Mouse (Mus musculus): ENCODE measurements around the gene Nop16. TPM values are rescaled to one million over a fixed set of nuclear protein-coding genes. Genes with fewer than 3 reads are reported as not detected.

Gene Nop16
- polyA plus RNA-seq, 1 experiment: 51.1 TPM

GRCm38 (mm10) chr13:54602639-54603111 lies 12.8 kb upstream of the Nop16 start:
- Histone ChIP-seq H3K36me3 (ENCODE audit: control insufficient read depth, insufficient read depth) (no peaks in the 10 kb centered on the region), H3K4me2 (ENCODE audit: low read depth) (no peak overlapping the region), H3K27me3 (ENCODE audit: control insufficient read depth, insufficient read depth, insufficient read length) (no peaks in the 10 kb centered on the region), H3K4me3 (no peak overlapping the region), H3ac (ENCODE audit: control insufficient read depth, insufficient read length) (no peak overlapping the region), H3K79me2 (ENCODE audit: control insufficient read depth, insufficient read depth) (no peaks in the 10 kb centered on the region)
- TF ChIP-seq TCF3 (IDR thresholded peaks at IDR 0.05; ENCODE audit: insufficient read length, low read depth) (no peak), USF1 (IDR thresholded peaks at IDR 0.05; ENCODE audit: low read depth) (no peak), E2F4 (IDR thresholded peaks at IDR 0.05; ENCODE audit: insufficient read depth) (no peak), TCF12 (IDR thresholded peaks at IDR 0.05; ENCODE audit: insufficient read depth, poor library complexity, severe bottlenecking) (no peak), MYOD1 (IDR thresholded peaks at IDR 0.05; ENCODE audit: control insufficient read depth in 1 of 3, insufficient read length in 2 of 3, low read depth in 2 of 3) (no peak), SRF (IDR thresholded peaks at IDR 0.05; ENCODE audit: control insufficient read depth, insufficient read length, low read depth) (no peak), MYOG (IDR thresholded peaks at IDR 0.05; ENCODE audit: control insufficient read depth in 1 of 3, insufficient read depth in 1 of 3, insufficient read length in 2 of 3, low read depth in 2 of 3) (no peak), POLR2A (IDR thresholded peaks at IDR 0.05; ENCODE audit: insufficient read length, low read depth) (no peak), REST (IDR thresholded peaks at IDR 0.05; ENCODE audit: insufficient read depth, insufficient read length) (no peak), POLR2AphosphoS2 (IDR thresholded peaks at IDR 0.05; ENCODE audit: insufficient read length, low read depth) (no peak), MAX (IDR thresholded peaks at IDR 0.05; ENCODE audit: low read depth) (no peak), CEBPB (IDR thresholded peaks at IDR 0.05; ENCODE audit: insufficient read depth, poor library complexity, severe bottlenecking) (no peak)

GRCm38 (mm10) chr13:54598622-54599143 lies 8.8 kb upstream of the Nop16 start:
- Histone ChIP-seq H3K27me3 (ENCODE audit: control insufficient read depth, insufficient read depth, insufficient read length) (no peaks in the 10 kb centered on the region), H3K4me2 (ENCODE audit: low read depth) (no peak overlapping the region), H3K36me3 (ENCODE audit: control insufficient read depth, insufficient read depth) (peaks cover 4% of the 10 kb centered on the region), H3ac (ENCODE audit: control insufficient read depth, insufficient read length) (no peak overlapping the region), H3K79me2 (ENCODE audit: control insufficient read depth, insufficient read depth) (no peaks in the 10 kb centered on the region), H3K4me3 (no peak overlapping the region)
- TF ChIP-seq USF1 (IDR thresholded peaks at IDR 0.05; ENCODE audit: low read depth) (no peak), E2F4 (IDR thresholded peaks at IDR 0.05; ENCODE audit: insufficient read depth) (no peak), CEBPB (IDR thresholded peaks at IDR 0.05; ENCODE audit: insufficient read depth, poor library complexity, severe bottlenecking) (no peak), MAX (IDR thresholded peaks at IDR 0.05; ENCODE audit: low read depth) (no peak), MYOG (IDR thresholded peaks at IDR 0.05; ENCODE audit: control insufficient read depth in 1 of 3, insufficient read depth in 1 of 3, insufficient read length in 2 of 3, low read depth in 2 of 3) (no peak), TCF3 (IDR thresholded peaks at IDR 0.05; ENCODE audit: insufficient read length, low read depth) (no peak), REST (IDR thresholded peaks at IDR 0.05; ENCODE audit: insufficient read depth, insufficient read length) (no peak), POLR2A (IDR thresholded peaks at IDR 0.05; ENCODE audit: insufficient read length, low read depth) (no peak), POLR2AphosphoS2 (IDR thresholded peaks at IDR 0.05; ENCODE audit: insufficient read length, low read depth) (no peak)

- H3K27me3 ChIP-seq (ENCODE audit: control insufficient read depth, insufficient read depth, insufficient read length): no peaks in the 10 kb centered on the region
- peaks cover 4% of the 10 kb centered on the region for H3K36me3 ChIP-seq (ENCODE audit: control insufficient read depth, insufficient read depth)
- H3K79me2 ChIP-seq (ENCODE audit: control insufficient read depth, insufficient read depth): peaks cover 9% of the 10 kb centered on the region
- no peak overlapping the region for H3K4me3 ChIP-seq
- no peak overlapping the region for H3ac ChIP-seq (ENCODE audit: control insufficient read depth, insufficient read length)
- no peak for TF ChIP-seq POLR2A (IDR thresholded peaks at IDR 0.05; ENCODE audit: insufficient read length, low read depth)
- no peak for TF ChIP-seq TCF12 (IDR thresholded peaks at IDR 0.05; ENCODE audit: insufficient read depth, poor library complexity, severe bottlenecking)
- TF ChIP-seq E2F4 (IDR thresholded peaks at IDR 0.05; ENCODE audit: insufficient read depth): no peak
- no peak for TF ChIP-seq CEBPB (IDR thresholded peaks at IDR 0.05; ENCODE audit: insufficient read depth, poor library complexity, severe bottlenecking)
- no peak for TF ChIP-seq SRF (IDR thresholded peaks at IDR 0.05; ENCODE audit: control insufficient read depth, insufficient read length, low read depth)
- no peak for TF ChIP-seq TCF3 (IDR thresholded peaks at IDR 0.05; ENCODE audit: insufficient read length, low read depth)
- no peak for TF ChIP-seq USF1 (IDR thresholded peaks at IDR 0.05; ENCODE audit: low read depth)
- no peak for TF ChIP-seq REST (IDR thresholded peaks at IDR 0.05; ENCODE audit: insufficient read depth, insufficient read length)
- no peak for TF ChIP-seq POLR2AphosphoS2 (IDR thresholded peaks at IDR 0.05; ENCODE audit: insufficient read length, low read depth)
- no peak for TF ChIP-seq MYOD1 (IDR thresholded peaks at IDR 0.05; ENCODE audit: control insufficient read depth in 1 of 3, insufficient read length in 2 of 3, low read depth in 2 of 3)
- TF ChIP-seq MYOG (IDR thresholded peaks at IDR 0.05; ENCODE audit: control insufficient read depth in 1 of 3, insufficient read depth in 1 of 3, insufficient read length in 2 of 3, low read depth in 2 of 3): no peak
- TF ChIP-seq MAX (IDR thresholded peaks at IDR 0.05; ENCODE audit: low read depth): no peak
- H3K4me2 ChIP-seq (ENCODE audit: low read depth): no peak overlapping the region
Measured at GRCm38 (mm10) chr13:54596870-54597269, 7.0 kb upstream of the Nop16 start.

- no peak for TF ChIP-seq POLR2AphosphoS2 (IDR thresholded peaks at IDR 0.05; ENCODE audit: insufficient read length, low read depth)
- no peak for TF ChIP-seq SRF (IDR thresholded peaks at IDR 0.05; ENCODE audit: control insufficient read depth, insufficient read length, low read depth)
- no peak for TF ChIP-seq MYOD1 (IDR thresholded peaks at IDR 0.05; ENCODE audit: control insufficient read depth in 1 of 3, insufficient read length in 2 of 3, low read depth in 2 of 3)
- TF ChIP-seq TCF12 (IDR thresholded peaks at IDR 0.05; ENCODE audit: insufficient read depth, poor library complexity, severe bottlenecking): no peak
- no peak for TF ChIP-seq POLR2A (IDR thresholded peaks at IDR 0.05; ENCODE audit: insufficient read length, low read depth)
- TF ChIP-seq REST (IDR thresholded peaks at IDR 0.05; ENCODE audit: insufficient read depth, insufficient read length): no peak
- TF ChIP-seq TCF3 (IDR thresholded peaks at IDR 0.05; ENCODE audit: insufficient read length, low read depth): no peak
- TF ChIP-seq E2F4 (IDR thresholded peaks at IDR 0.05; ENCODE audit: insufficient read depth): no peak
- TF ChIP-seq MAX (IDR thresholded peaks at IDR 0.05; ENCODE audit: low read depth): no peak
- TF ChIP-seq CEBPB (IDR thresholded peaks at IDR 0.05; ENCODE audit: insufficient read depth, poor library complexity, severe bottlenecking): no peak
- no peak for TF ChIP-seq MYOG (IDR thresholded peaks at IDR 0.05; ENCODE audit: control insufficient read depth in 1 of 3, insufficient read depth in 1 of 3, insufficient read length in 2 of 3, low read depth in 2 of 3)
- TF ChIP-seq USF1 (IDR thresholded peaks at IDR 0.05; ENCODE audit: low read depth): no peak
- H3K4me2 ChIP-seq (ENCODE audit: low read depth): no peak overlapping the region
- no peak overlapping the region for H3K4me3 ChIP-seq
- no peak overlapping the region for H3ac ChIP-seq (ENCODE audit: control insufficient read depth, insufficient read length)
- peaks cover 16% of the 10 kb centered on the region for H3K79me2 ChIP-seq (ENCODE audit: control insufficient read depth, insufficient read depth)
- H3K36me3 ChIP-seq (ENCODE audit: control insufficient read depth, insufficient read depth): peaks cover 4% of the 10 kb centered on the region
- no peaks in the 10 kb centered on the region for H3K27me3 ChIP-seq (ENCODE audit: control insufficient read depth, insufficient read depth, insufficient read length)
Measured at GRCm38 (mm10) chr13:54596107-54596690, 6.3 kb upstream of the Nop16 start.

Measured in myocyte (in vitro differentiated cells).